Comparison of ENCODE assay signal across 24 mouse cellular contexts in genomic region chr7:111205876-111206275, GRCm38 (mm10).
A peak's percentile ranks its signal among the peaks of the same experiment; 100 is the strongest.
DNase-seq lines count a peak whose midpoint lies in the region; ATAC-seq lines count a peak whose summit lies in the region.
"Had no signal": no experiment of that assay in that cellular context is flagged by ENCODE, and none has a peak within 500 bp of the region (broad histone marks: within the 10 kb centered on the region; RNA-seq: fewer than 3 reads in every experiment).

No protein-coding gene starts in this region.

- intact Hi-C loops in left cerebral cortex, postnatal 4 days (cut with DNase I): no loop called here

- ATAC-seq in hindbrain, embryonic 13.5 days (ENCODE audit: low FRiP score): peak; percentile 78
- ATAC-seq in neural tube, embryonic 15.5 days (ENCODE audit: low FRiP score): 0 out of 2 replicates have a peak, but pooled peaks have one; percentile 28
- ATAC-seq: activated CD4-positive, CD25-positive, alpha-beta regulatory T cell, adult 4 months; forebrain, embryonic 15.5 days; liver, embryonic 12.5 days had no signal

- H3K36me3 ChIP-seq in hindbrain, embryonic 13.5 days: no peaks in the 10 kb centered on the region
- no peaks in the 10 kb centered on the region for H3K36me3 ChIP-seq in neural tube, embryonic 15.5 days
- H3K36me3 ChIP-seq: embryonic facial prominence, embryonic 12.5 days; forebrain, embryonic 15.5 days; heart, embryonic 13.5 days; limb, embryonic 12.5 days; liver, embryonic 12.5 days; midbrain, embryonic 12.5 days had no signal

- no peak overlapping the region for H3K4me2 ChIP-seq in hindbrain, embryonic 13.5 days
- H3K4me2 ChIP-seq in neural tube, embryonic 15.5 days: no peak overlapping the region
- H3K4me2 ChIP-seq: embryonic facial prominence, embryonic 12.5 days; forebrain, embryonic 15.5 days; heart, embryonic 13.5 days; limb, embryonic 12.5 days; liver, embryonic 12.5 days; midbrain, embryonic 12.5 days had no signal

- H3K9ac ChIP-seq in hindbrain, embryonic 13.5 days: no peak overlapping the region
- no peak overlapping the region for H3K9ac ChIP-seq in neural tube, embryonic 15.5 days (replicated peaks)
- H3K9ac ChIP-seq: embryonic facial prominence, embryonic 12.5 days; forebrain, embryonic 15.5 days; heart, embryonic 13.5 days; limb, embryonic 12.5 days; liver, embryonic 12.5 days; midbrain, embryonic 12.5 days had no signal

- WGBS in hindbrain, embryonic 13.5 days: 20% methylated on average over 5 of the region's 5 CpGs
- WGBS in neural tube, embryonic 15.5 days: 38% methylated on average over 5 of the region's 5 CpGs

- peak overlapping the region; percentile 67 for H3K27ac ChIP-seq in hindbrain, embryonic 13.5 days
- H3K27ac ChIP-seq in neural tube, embryonic 15.5 days (replicated peaks): no peak overlapping the region
- H3K27ac ChIP-seq: embryonic facial prominence, embryonic 12.5 days; forebrain, embryonic 15.5 days; heart, embryonic 13.5 days; limb, embryonic 12.5 days; liver, embryonic 12.5 days; midbrain, embryonic 12.5 days had no signal

- no peaks in the 10 kb centered on the region for H3K27me3 ChIP-seq in hindbrain, embryonic 13.5 days
- H3K27me3 ChIP-seq in neural tube, embryonic 15.5 days (replicated peaks): no peaks in the 10 kb centered on the region
- H3K27me3 ChIP-seq: embryonic facial prominence, embryonic 12.5 days; forebrain, embryonic 15.5 days; heart, embryonic 13.5 days; midbrain, embryonic 12.5 days had no signal

- peaks cover 15% of the 10 kb centered on the region for H3K4me1 ChIP-seq in hindbrain, embryonic 13.5 days (replicated peaks)
- peaks cover 14% of the 10 kb centered on the region for H3K4me1 ChIP-seq in neural tube, embryonic 15.5 days
- H3K4me1 ChIP-seq: embryonic facial prominence, embryonic 12.5 days; heart, embryonic 13.5 days; limb, embryonic 12.5 days; liver, embryonic 12.5 days had no signal

- H3K9me3 ChIP-seq in hindbrain, embryonic 13.5 days: 0 out of 2 replicates have a peak, but pooled peaks cover 5% of the 10 kb centered on the region
- no peaks in the 10 kb centered on the region for H3K9me3 ChIP-seq in neural tube, embryonic 15.5 days (replicated peaks)
- H3K9me3 ChIP-seq: embryonic facial prominence, embryonic 12.5 days; forebrain, embryonic 15.5 days; limb, embryonic 12.5 days; liver, embryonic 12.5 days had no signal

- peak; percentile 62 to 66 for DNase-seq in cerebellum, postnatal 10 days
- no peak for DNase-seq in cerebellum, adult 9-11 months
- peak; percentile 54 for DNase-seq in left cerebral cortex, postnatal 4 days
- DNase-seq in left cerebral cortex, adult 9 months (ENCODE audit: low spot score in 2 of 2): no peak
- no peak for DNase-seq in gastrocnemius, postnatal 4 days (ENCODE audit: low spot score in 2 of 2)
- no peak for DNase-seq in kidney, adult 9 months
- DNase-seq: adrenal gland, postnatal 14 days; cerebellum, adult 11-12 months; gastrocnemius, postnatal 36 days; layer of hippocampus, adult 9-11 months; lung, adult 2 months; lung, postnatal 36 days; spleen, adult 18-20 months; thymus, postnatal 36 days had no signal

- no peak overlapping the region for H3K4me3 ChIP-seq in hindbrain, embryonic 13.5 days
- H3K4me3 ChIP-seq in neural tube, embryonic 15.5 days (replicated peaks): no peak overlapping the region
- H3K4me3 ChIP-seq: embryonic facial prominence, embryonic 12.5 days; erythroblast, embryonic 14.5 days; forebrain, embryonic 15.5 days; heart, embryonic 13.5 days; limb, embryonic 12.5 days; liver, embryonic 12.5 days; midbrain, embryonic 12.5 days had no signal

Comparison
In these comparisons a context has a peak if more than half of its experiments do, and no peak if none do; other contexts are left out.
1. DNase-seq: peak in cerebellum, postnatal 10 days (2 of 2) and left cerebral cortex, postnatal 4 days (single experiment); none in cerebellum, adult 9-11 months (single experiment), left cerebral cortex, adult 9 months (0 of 2), gastrocnemius, postnatal 4 days (0 of 2) and kidney, adult 9 months (single experiment).